Mouse (Mus musculus): ENCODE results near the gene Olfr1031. TPM values are rescaled to one million over a fixed set of nuclear protein-coding genes. Genes with fewer than 3 reads are reported as not detected.

Gene Olfr1031
- not detected in 2 replicates for polyA plus RNA-seq (2012)

GRCm38 (mm10) chr2:85990004-85990403, at the start of gene Olfr1031:
Gene Olfr1031, plus strand, starts transcription at chr2:85990304.

DNA sequence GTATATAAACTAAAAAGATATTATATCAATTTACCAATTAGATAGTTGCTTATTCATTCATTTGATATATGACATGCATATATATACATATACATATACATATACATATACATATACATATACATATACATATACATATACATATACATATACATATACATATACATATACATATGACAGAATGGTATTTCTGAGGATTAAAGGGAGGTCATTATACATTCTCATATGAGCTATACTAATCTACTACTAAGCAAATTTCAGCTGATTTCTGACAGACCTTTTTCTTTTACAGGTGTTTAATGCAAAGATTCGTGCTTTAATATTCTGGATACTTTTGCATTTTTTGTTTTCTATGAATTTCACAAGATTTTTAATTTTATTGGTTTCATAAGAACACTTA, 40.0 kb upstream of the Olfr1031 start, which contains the start of gene Olfr1028:
Olfr1028 (plus strand) TSS at position 301 of the 400 bp plus-strand sequence.

GRCm38 (mm10) chr2:85973595-85973994, 16.5 kb upstream of the Olfr1031 start, which contains the start of gene Olfr1029:
Gene Olfr1029, plus strand, starts transcription at chr2:85973895.

GRCm38 (mm10) chr2:85978976-85979375, 11.1 kb upstream of the Olfr1031 start, which contains the start of gene Olfr1030:
Gene Olfr1030, plus strand, starts transcription at chr2:85979276.

GRCm38 (mm10) chr2:86005240-86005639, 15.1 kb downstream of the Olfr1031 start, which contains the start of gene Olfr1032:
Gene Olfr1032, plus strand, starts transcription at chr2:86005540.

DNA sequence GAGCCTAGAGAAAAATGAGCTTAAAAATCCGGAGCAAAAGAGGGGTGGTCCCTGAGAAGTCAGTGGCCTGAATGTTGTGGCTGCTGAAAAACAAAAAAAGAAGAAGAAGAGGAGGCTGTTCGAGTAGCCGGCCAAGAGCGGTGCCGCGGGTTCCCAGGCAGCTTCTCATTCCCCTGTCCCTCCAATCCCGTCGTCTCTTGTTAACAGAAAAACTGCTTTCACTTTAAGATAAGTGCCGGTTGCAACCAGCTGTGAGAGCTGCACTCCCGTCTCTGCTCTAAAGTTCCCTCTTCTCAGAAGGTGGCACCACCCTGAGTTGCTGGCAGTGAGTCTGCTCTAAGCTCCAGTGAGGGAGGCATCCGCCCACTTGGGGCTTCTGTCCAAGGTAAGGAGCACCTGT, 30.3 kb downstream of the Olfr1031 start, which contains the start of gene Olfr1033:
Olfr1033 (plus strand) TSS at position 228 of the 400 bp plus-strand sequence.

Other genes with a start within 250 kb of the Olfr1031 start
- gene Olfr1012, start 227.5 kb upstream of the Olfr1031 start, polyA plus RNA-seq (2012): not detected in 2 replicates
- not detected in 2 replicates for gene Olfr1013, start 223.2 kb upstream of the Olfr1031 start, polyA plus RNA-seq (2012)
- gene Olfr1014, start 217.6 kb upstream of the Olfr1031 start, polyA plus RNA-seq (2012): not detected in 2 replicates
- gene Olfr1015, start 208.3 kb upstream of the Olfr1031 start, polyA plus RNA-seq (2012): not detected in 2 replicates
- not detected in 2 replicates for gene Olfr1016, start 187.8 kb upstream of the Olfr1031 start, polyA plus RNA-seq (2012)
- gene Olfr1018, start 171.8 kb upstream of the Olfr1031 start, polyA plus RNA-seq (2012): not detected in 2 replicates
- gene Olfr1019, start 144.8 kb upstream of the Olfr1031 start, polyA plus RNA-seq (2012): not detected in 2 replicates
- not detected in 2 replicates for gene Olfr1020, start 143.3 kb upstream of the Olfr1031 start, polyA plus RNA-seq (2012)
- gene Olfr1022, start 121.7 kb upstream of the Olfr1031 start, polyA plus RNA-seq (2012): not detected in 2 replicates
- gene Olfr1023, start 104.7 kb upstream of the Olfr1031 start, polyA plus RNA-seq (2012): not detected in 2 replicates
- gene Olfr1024, start 85.3 kb upstream of the Olfr1031 start, polyA plus RNA-seq (2012): not detected in 2 replicates
- gene Olfr1025-ps1, start 75.1 kb upstream of the Olfr1031 start, polyA plus RNA-seq (2012): not detected in 2 replicates
- not detected in 2 replicates for gene Olfr1026, start 68.7 kb upstream of the Olfr1031 start, polyA plus RNA-seq (2012)
- gene Olfr1028, start 39.9 kb upstream of the Olfr1031 start, polyA plus RNA-seq (2012): not detected in 2 replicates
- not detected in 2 replicates for gene Olfr1029, start 16.4 kb upstream of the Olfr1031 start, polyA plus RNA-seq (2012)
- not detected in 2 replicates for gene Olfr1030, start 11.0 kb upstream of the Olfr1031 start, polyA plus RNA-seq (2012)
- gene Olfr1032, start 15.2 kb downstream of the Olfr1031 start, polyA plus RNA-seq (2012): not detected in 2 replicates
- 0.02 TPM in 1 of 2 replicates, not detected in the other for gene Olfr1033, start 30.3 kb downstream of the Olfr1031 start, polyA plus RNA-seq (2012)
- gene Olfr1034, start 55.6 kb downstream of the Olfr1031 start, polyA plus RNA-seq (2012): not detected in 2 replicates
- gene Olfr1036, start 83.7 kb downstream of the Olfr1031 start, polyA plus RNA-seq (2012): not detected in 2 replicates
- not detected in 2 replicates for gene Olfr1037, start 97.1 kb downstream of the Olfr1031 start, polyA plus RNA-seq (2012)
- gene Olfr1039, start 145.6 kb downstream of the Olfr1031 start, polyA plus RNA-seq (2012): 0.02 TPM in 1 of 2 replicates, not detected in the other
- not detected in 2 replicates for gene Olfr1040, start 156.4 kb downstream of the Olfr1031 start, polyA plus RNA-seq (2012)
- gene Olfr1042, start 171.5 kb downstream of the Olfr1031 start, polyA plus RNA-seq (2012): not detected in 2 replicates
- gene Olfr1043, start 177.2 kb downstream of the Olfr1031 start, polyA plus RNA-seq (2012): not detected in 2 replicates
- not detected in 2 replicates for gene Olfr1044, start 187.5 kb downstream of the Olfr1031 start, polyA plus RNA-seq (2012)
- gene Olfr52, start 195.4 kb downstream of the Olfr1031 start, polyA plus RNA-seq (2012): not detected in 2 replicates
- gene Olfr1045, start 212.7 kb downstream of the Olfr1031 start, polyA plus RNA-seq (2012): not detected in 2 replicates
- not detected in 2 replicates for gene Olfr1046, start 229.0 kb downstream of the Olfr1031 start, polyA plus RNA-seq (2012)
- gene Olfr1047, start 241.1 kb downstream of the Olfr1031 start, polyA plus RNA-seq (2012): not detected in 2 replicates
- gene Olfr1048, start 250.0 kb downstream of the Olfr1031 start, polyA plus RNA-seq (2012): not detected in 2 replicates